Mouse (Mus musculus) spleen, postnatal 10 days (tissue): Measurements from ENCODE around the gene Slc48a1.

Experiments
- DNase-seq, 2 experiments: peaks; one replicate each; pipeline ENCODE4 v3.0.0; 2021 to 2022; ENCODE audit warnings: low spot score in 2 of 2

Gene Slc48a1

DNA sequence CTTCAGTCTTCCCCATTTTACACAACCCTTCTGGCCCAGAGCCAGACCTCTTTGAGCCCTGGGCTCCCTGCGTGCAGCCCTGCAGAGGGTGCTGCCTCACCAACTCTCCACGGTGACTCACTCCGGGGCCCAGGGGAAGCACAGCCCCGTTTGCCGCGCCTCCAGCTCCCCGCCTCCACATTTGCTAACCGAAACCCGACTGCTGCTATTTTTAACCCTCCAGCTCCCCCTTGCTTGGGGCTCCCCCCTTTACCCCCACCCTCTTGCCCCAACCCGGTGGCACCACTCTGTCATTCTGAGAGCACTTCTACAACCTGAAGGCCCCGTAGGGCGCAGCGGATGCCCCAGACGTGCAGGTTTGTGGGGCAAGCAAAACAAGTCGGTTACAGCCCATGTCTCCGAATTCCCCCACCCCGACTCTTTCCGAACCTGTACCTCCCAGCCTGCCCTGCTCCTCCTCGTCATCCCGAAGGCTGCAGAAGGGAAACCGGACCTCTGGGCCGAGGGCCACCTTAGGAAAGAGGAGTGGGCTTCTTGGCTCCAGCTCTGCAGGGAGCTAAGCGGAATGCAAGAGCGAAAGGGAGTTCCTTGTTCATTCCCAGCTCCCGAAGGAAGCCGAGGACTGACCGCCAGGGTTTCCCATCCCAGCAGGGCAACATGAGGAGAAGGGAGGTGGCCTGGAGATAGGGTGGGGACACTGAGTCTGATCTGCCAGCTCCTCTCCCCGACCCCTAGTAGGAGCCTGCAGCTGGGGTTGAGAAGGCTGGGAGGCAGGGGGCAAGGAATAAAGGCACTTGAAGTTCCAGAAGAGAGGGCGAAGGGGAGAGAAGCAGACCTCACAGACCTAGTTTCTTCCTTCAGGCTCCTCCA lies 47.0 kb downstream of the Slc48a1 start:
- DNase-seq, result peak; percentile 65 to 90

DNA sequence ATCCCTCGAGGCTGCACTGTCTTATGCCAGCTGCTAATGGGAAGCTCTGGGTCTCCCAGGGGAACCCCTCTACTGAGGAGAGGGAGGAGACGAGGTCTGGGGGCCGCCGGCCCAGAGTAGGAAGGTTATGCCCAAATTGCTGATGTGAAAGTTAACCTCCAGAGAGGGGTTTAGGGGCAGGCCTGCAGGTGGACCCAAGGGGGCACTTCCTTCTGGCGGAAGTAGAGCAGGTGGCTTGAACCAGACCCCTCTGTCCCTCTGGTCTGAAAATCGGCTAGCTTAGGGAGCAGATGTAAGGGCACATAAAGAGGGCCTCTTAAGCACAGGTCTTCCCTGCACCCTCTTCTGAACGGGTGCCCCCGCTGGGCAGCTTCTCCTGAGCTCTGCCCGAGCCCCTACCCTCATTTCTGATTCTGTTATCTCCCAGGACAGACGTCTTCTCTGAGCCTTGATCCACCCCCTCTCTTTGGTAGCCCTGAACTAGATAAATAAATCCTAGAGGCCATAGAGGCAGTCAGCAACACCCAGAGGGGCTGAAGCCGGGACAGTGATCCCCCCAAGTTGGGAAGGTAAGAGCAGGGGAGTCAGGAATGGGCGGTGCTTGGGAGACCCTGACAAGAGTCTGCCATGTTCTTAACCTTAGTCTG lies 47.7 kb downstream of the Slc48a1 start:
- DNase-seq, result peak in 1 of 2 experiments; percentile 53

DNA sequence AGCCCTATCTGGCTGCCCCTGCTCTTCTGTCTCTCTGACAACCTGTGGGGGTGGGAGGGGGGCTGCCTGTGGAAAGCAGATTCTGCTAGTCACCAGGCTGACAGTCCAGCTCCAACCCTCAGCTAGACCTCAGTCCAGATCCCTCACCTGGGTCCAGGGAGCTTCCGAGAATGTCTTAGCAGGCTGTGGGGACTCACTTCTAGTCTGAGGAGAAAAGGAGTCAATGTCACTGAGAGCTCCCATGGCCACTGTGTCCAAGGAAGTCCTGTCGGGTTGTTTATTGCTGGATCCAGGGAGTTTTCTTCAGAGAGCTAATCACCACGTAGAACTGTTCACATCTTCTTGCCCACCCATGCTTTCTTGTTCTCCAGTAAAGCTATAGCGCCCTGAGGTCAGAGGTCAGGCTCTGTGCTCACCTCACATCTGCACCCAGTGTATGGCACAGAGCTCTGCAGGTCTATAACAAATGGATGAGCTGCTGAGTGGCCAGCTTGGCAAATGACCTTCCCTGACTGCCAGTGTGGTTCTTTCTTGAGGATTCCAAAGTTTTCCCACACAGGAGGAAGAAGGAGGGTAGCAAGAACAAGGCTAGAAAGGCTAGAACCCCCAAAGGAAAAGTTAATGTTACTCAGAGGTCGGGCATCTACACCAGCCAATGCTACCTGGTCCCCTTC lies 48.4 kb downstream of the Slc48a1 start:
- DNase-seq, result no peak

DNA sequence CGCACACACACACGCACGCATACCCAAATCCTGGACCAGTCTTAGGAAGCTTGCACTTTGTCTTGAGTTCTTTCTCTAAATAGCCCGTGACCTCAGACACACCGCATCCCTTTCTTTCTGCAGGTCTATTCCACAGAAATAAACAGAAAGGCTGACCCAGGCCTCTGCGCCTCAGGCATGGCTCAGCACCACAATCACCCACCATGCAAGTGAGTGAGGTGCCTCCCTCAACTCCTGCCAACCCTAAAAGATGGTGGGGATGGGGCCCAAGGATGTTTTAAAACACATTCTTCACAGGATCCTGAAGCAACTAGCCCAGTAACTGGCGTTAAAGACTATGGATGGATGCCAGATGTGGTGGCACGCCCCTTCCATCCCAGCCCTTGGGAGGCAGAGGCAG lies 49.1 kb downstream of the Slc48a1 start:
- DNase-seq, result no peak

DNA sequence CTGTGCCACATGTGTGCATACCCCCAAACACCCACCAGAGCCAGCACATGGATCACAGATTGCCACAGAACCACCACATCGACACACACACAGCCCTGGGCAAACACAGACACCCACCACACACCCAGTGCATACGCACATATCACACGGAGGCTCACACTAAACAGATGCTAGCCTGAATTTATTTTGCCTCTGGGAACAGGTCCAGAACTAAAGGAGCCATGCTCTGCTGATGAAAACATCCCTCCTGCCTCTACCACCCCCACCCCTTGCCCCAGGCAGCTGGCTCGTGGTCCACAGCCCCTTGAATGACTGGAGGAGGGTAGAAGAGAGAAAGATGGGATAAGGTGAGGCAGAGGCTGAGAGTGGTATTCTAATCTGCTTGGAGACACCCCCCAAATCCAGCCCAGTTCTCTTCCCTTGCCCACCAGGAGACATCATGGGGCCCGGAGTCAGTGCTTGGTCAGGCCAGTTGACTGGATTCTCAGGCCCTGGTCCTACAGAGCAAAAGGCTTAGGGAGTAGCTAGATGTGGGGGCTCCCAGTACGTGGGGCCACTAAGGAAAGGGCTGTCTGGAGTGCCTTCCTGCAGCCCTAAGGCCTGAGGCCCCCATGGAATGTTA lies 50.0 kb downstream of the Slc48a1 start:
- DNase-seq, result no peak

DNA sequence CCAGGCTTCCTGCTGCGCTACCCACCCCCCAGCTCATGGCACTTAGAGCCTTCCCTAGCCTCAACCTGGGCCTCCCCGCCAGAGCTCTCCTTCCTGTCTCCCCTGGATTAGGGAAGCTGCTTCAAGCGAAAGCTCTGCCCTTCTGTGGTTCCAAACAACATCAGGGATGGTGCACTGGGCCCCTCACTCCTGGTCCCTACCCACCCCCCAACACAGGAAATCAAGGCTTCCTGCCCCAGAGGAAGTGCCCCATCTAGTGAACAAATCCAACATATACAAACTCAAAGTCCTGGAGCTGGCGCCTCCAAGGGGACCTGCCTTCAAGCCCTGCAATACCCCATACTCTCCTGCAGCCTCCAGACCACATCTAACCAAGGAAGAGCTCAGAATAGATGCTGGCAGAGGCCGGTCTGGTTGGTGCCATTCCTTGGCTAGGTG lies 50.6 kb downstream of the Slc48a1 start:
- DNase-seq, result no peak

DNA sequence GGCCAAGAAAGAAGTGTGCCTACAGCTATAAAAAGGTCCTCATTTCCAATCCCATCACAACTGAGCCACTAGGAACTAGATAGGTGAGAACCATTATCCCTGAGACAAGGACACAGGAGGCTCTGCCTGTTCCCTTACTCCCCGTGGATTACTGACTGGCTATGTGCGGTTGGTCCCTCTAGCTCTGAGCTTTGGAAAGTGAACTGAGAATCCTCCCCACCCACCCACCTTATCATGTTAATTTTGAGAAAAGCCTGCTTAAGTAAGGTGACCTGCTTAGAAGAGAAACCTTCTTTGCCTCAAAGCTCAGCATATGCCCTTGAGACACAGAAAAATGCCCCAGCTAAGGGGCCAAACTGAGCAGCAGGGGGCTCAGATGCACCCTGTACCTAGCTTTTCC lies 51.1 kb downstream of the Slc48a1 start:
- no peak for DNase-seq

DNA sequence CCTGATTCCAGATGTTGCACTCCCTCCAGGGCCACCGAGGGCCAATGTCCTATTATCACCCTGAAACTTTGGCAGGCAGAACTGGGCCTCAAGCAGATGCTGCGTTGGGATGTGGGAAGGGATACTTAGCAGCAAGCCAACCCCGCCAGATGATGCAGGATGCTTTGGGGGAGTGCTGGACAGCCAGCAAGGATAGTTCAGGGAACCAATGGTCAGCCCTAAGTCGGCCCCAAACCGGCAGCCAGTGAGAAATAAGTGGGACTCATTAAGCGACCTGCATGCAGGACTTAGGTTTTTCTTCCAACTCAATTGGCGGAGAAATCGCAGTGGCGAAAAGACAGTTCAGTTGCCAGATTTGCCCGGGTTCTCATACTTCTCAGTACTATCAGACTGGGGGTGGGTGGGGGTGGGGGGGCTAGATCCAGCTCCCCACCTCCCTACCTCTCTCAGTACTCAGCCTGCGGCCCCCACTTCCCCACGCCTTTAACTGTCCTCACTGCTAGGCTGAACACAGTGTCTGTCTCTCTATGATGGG lies 52.0 kb downstream of the Slc48a1 start:
- DNase-seq, result no peak

DNA sequence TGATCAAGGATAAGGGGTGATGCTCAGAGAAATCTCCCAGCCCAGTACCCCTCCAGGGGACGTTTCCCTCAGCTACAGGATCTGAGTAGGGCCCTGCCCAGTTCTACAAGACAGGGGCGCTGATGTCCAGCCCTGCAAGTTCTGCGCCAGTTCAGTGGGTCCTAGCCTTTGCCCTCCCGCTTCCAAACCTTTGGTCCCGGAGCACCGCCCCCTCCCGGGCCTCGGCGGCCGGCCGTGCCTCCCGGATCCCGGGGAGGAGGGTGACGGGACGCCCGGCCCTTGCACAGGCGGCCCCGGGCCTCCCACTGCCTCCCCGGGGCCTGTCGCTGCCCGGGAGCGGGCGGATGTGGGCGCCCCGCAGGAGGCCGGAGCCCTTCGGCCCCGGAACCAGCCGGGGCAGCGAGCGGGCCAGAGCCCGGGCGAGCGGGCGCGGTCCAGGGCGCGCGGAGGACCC lies 52.5 kb downstream of the Slc48a1 start:
- DNase-seq, result peak; percentile 48 to 57

DNA sequence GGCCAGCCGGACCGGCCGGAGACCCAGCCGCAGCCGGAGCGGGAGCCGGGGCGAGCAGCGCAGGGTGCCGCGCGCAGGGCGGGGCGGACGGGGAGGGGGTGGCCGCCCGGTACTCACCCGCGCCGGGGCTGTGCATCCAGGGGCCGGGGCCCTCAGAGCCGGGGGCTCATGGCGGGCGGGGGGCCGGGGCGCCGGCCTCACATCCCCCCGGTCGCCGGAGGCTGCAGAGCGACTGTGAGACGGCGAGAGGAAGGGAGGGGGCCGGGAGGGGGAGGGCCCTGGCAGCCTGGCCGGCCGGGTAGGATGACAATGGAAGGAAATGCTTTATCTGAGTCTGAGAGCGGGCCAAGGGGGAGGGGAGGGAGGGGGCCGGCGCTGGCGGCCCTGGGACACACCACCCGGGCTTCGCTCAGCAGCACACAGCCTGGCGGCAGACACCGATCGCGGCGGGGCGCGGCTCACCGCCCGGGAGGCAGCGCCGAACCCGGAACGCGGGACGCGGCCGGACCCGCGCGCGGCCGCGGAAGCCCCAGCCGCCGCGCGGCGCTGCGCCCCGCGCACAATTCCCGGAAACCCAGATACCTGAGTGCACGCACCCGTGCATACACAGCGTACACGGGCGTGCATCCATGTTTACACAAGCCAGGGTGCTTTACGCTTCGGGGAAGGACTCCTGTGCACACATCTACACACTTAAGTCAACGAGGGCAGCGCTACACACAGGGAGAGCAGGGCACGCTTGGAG lies 53.1 kb downstream of the Slc48a1 start:
- DNase-seq, result peak in 1 of 2 experiments; percentile 57

DNA sequence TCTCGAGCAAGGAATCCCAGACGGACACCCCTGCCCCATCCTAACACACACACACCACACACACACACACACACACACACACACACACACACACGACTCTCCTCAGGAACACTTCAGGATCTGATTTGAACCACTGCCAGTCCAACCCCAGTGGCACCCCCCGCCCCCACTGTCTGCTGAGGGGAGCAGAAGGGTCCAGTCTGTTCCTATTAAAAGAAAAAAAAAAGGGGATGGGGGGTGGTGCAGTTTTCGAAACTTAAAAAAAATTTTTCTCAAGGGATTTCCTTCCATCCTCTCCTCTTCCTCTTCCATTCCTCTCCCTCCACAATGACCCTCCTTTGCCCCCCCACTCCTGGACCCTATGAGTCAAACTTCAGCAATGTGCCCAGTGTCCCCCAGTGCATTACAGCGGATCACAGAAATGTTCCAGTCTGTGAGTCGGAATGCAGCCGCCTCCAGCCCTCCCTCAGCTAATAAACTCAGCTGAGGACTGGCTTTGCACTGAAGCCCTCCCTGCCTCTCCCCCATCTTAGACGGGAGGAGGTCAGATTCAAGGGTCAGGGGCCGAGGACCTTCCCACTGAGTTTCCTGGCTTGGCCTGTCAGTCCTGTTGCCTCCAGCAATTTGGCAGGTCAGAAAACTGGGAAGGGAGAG lies 53.8 kb downstream of the Slc48a1 start:
- DNase-seq, result no peak

DNA sequence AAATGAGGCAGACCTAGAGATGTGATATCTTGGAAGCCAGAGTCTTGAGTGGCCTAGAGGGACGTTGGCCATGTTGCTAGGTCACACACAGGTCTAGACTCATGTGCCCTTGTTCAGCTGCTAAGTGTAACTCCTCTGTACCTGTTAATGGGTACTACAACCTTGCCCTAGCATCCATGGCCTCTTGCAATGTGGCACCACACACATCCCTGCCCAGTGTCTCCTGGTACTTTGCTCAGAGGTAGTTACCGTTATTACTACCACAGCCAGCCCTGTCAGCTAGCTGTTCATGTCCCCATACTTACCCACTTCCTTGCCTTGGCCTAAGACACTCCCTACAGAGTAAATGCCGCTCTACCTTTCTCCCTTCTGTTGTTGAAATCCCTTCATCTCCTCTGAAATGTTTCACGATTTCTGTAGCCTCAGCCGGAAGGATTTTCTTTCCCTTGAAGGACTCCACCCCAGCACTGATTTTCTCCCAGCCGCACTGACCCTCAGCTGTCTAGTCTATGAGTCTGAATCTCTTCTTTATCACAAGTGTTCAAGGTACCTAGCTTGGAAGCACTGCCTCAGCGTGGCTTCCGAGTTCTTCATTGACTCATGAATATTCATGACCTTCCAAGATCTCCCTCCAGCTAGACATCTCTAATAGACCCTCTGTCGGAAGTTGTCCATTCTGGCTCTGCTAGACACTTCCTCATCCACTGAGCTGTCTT lies 54.6 kb downstream of the Slc48a1 start:
- DNase-seq, result no peak

DNA sequence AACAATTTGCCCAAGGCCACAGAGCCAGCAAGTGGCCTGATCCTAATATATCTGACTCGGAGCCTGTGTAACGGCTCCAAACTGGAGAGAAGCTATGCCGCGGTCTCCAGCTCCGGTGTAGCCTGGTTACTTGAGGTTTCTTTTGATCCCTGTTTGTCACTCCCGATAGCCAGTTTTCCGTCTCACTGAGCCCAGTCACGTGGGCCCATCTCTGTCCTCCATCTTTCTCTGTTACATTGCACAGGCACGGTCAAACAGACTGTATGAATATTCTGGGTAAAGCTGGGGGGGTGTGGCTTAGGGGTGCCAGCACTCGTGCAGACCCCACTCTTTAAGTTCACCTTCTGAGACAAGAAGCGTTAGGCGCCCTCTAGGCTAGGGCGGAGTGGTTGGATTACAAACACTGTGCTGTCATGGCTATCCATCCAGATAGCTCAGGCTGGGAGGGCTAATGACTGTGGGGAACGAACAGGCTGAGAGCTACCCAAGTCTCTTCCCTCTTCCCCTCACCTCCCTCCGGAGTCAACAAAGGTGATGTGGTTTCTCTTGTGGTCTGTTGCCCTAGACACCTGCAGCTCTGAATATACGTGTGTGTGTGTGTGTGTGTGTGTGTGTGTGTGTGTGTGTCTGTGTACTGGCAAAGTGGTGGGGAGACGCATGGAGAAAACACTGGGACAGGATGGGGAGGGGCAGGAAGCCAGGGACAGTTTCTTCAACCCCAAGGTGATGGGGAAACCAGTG lies 58.0 kb downstream of the Slc48a1 start:
- DNase-seq, result no peak

DNA sequence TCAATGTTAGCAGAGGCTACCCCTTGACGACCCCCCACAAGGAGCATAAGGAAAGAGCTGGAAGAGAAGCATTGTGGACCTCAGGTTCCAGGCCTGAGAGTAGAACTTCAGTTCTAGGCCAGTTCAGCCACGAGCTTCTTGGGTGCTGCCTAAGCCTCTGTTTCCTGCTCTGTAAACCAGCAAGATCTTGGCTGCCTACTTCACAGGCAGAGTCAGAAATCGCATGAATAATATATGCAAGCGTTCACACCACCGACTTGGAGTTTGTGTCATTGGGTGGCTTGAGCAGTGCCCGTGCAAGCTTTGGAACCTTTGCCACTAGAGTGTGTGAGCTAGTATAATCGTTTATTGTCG lies 58.6 kb downstream of the Slc48a1 start:
- DNase-seq, result no peak

DNA sequence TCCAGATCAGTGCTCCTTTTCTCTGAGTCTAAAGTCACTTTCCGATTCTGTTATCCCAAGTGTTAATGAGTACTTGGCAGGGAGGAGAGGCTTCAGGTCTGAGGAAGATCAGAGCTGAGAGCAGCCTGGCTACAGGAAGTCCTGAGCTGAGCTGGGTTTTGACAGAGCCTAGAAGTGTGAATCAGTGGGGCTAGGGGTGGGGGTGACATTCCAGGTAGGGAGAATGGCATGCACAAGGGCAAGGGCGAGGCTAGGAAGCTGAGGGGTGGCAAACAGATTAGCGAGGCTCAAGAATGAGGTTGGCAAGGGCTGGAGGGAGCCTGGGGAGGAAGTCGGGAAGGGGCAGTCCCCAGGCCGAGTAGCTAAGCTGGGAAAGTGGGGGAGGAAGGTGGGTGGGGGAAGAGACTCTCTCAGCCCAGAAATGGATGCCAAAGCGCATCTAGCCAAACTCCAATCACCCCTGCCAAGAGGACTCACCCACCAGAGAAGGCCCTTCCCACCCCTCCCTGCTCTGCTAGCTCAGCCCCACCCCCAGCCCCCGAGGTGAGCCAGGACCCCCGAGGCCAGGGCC lies 59.3 kb downstream of the Slc48a1 start:
- no peak for DNase-seq

DNA sequence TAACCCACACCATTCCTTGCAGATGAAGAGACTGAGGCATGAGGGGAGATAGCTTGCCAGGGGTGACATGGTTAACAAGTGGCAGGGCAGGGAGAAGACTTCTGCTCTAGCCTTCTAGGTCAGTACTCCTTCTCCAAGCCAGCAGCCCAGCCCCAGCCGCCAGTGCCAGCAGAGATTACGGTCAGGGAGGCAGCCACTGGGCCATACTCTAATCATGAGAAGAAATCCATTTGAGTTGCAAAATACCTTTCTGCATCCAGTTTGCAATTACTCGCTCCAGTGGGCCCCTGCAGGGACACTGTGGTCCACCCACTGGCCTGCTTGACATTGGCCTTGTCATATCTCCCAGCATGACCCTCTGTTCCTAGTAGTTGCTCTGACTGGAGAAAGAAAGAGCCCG lies 60.1 kb downstream of the Slc48a1 start:
- no peak for DNase-seq

DNA sequence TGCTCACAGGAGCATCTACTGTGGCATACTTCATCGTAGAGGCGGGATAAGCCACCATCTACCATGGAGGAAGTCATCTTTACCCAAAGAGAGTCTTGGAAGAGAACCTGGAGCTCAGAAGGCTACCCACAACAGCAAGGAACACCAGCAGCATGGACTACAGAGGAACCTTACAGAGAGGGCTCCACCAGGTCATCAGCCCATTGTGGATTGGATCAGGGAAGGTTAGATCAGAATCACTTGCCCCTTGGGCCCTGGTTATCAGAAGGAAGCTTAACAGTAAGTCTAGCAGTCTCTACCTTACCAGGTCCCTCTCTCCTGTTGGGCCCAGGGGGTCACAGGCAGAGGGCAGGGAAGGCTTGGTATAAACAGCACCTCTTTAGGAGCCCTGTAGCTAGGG lies 60.7 kb downstream of the Slc48a1 start:
- DNase-seq, result no peak

DNA sequence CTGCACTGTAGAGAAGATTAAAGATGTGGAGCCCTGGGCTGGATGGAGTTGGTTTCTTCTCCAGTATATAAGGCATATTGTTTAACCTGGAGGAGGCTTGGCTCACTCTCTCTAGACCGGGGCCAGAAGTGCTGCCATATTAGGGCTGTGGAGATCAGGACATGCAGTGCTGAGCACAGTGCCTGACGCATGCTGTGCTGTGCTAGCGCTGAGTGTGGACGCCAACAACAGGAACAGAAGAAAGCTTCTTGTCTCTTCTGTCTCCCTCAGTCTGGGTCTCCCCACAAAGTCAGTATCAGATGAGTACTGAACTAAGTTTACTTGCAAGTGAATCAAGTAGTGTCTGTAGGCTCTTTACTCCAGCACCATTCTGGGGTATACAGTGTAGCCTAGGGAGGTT lies 61.2 kb downstream of the Slc48a1 start:
- DNase-seq, result no peak

DNA sequence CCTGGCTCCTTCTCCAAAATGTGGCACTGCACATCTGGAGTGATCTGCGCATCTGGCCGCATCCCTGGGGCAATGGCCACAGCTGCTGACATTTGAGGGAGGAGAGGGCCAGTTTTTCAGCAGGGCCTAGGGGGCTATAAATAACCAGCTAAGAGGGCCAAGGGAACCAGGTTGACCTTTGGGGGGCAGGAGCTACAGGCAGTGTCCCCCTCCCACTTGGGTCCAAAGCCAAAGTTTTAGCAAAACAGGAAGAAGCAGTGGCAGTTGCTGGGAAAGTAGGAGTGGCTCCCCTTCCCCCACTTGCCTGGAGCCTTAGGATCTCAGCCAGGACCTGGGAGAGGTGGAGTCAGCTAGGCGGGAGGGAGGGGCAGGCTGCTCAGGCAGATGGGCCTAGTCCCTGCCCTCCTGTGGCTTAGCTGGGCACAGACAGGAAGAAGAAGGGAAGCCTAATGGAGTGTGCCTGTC lies 61.7 kb downstream of the Slc48a1 start:
- peak in 1 of 2 experiments; percentile 44 for DNase-seq
